Mouse (Mus musculus) G1E (cell line): Measurements from ENCODE around the gene Taar9.
"Not testable (repeated sequence)": the region's sequence is repeated elsewhere in the genome, so short reads cannot be mapped to it uniquely, and the experiment has no call there.

Experiments
- CTCF ChIP-seq: IDR thresholded peaks from 2 replicates; pipeline ENCODE4 v1.5.1; 2012; ENCODE audit warnings: low read depth, low read length, inconsistent platforms, mixed read lengths
- GATA1 ChIP-seq: IDR thresholded peaks from 2 replicates; pipeline ENCODE4 v1.6.1; 2012; ENCODE audit warnings: borderline replicate concordance, low read length, inconsistent platforms, mixed read lengths
- GATA2 ChIP-seq: IDR thresholded peaks from 2 replicates; pipeline ENCODE4 v1.6.1; 2012; ENCODE audit warnings: low read depth, low read length, inconsistent platforms, borderline replicate concordance
- POLR2AphosphoS5 ChIP-seq: IDR thresholded peaks from 2 replicates; pipeline ENCODE4 v1.6.1; 2012; ENCODE audit warnings: low read depth, low read length, inconsistent platforms; ENCODE audit not compliant: insufficient replicate concordance
- TAL1 ChIP-seq: conservative IDR thresholded peaks from 2 replicates; pipeline ENCODE4 v1.6.1; 2012; ENCODE audit warnings: low read depth, low read length, inconsistent platforms, mixed read lengths

DNA sequence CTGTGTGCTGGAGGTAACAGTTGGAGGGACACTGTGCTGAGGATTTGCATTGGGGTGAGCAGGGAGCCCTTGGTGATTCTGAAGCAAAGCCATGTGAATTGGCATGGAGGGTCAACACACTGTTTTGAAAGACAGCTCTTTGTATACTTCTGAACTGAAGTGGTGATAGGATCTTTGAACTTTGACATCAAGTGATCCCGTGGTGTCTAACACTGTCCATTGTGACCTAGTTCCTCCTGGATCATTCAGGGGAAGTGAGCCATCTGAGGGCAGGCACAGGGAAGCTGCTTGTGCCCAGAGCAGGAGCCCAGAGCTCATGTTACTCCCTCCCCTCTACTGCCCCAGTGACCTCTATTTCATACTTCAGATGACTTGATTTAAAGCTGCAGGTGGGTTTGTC lies 6.0 kb downstream of the Taar9 start:
- TF ChIP-seq CTCF, TAL1, POLR2AphosphoS5, GATA1, GATA2: not testable (repeated sequence)
